Comparison of ENCODE assay signal across 28 mouse cellular contexts in genomic region chr4:154310576-154311262, GRCm38 (mm10). TPM values are rescaled to one million over a fixed set of nuclear protein-coding genes. Genes with fewer than 3 reads are reported as not detected.
DNase-seq lines count a peak whose midpoint lies in the region; ATAC-seq and TF ChIP-seq lines count a peak whose summit lies in the region.
"Had no signal": no experiment of that assay in that cellular context is flagged by ENCODE, and none has a peak within 500 bp of the region (broad histone marks: within the 10 kb centered on the region; RNA-seq: fewer than 3 reads in every experiment).

No protein-coding gene starts in this region.

- H3K4me1 ChIP-seq in forebrain, embryonic 10.5 days: peaks cover 17% of the 10 kb centered on the region
- peaks cover 18% of the 10 kb centered on the region for H3K4me1 ChIP-seq in forebrain, embryonic 13.5 days
- H3K4me1 ChIP-seq in lung, embryonic 15.5 days: no peaks in the 10 kb centered on the region
- H3K4me1 ChIP-seq in lung, postnatal 0 days (ENCODE audit: insufficient read depth, low read depth, low read length): no peaks in the 10 kb centered on the region
- no peaks in the 10 kb centered on the region for H3K4me1 ChIP-seq in lung, adult 2 months (ENCODE audit: control insufficient read depth, insufficient read depth, low read length)
- H3K4me1 ChIP-seq: embryonic facial prominence, embryonic 12.5 days had no signal

- no peaks in the 10 kb centered on the region for H3K36me3 ChIP-seq in forebrain, embryonic 10.5 days (replicated peaks)
- no peaks in the 10 kb centered on the region for H3K36me3 ChIP-seq in forebrain, embryonic 13.5 days (ENCODE audit: poor library complexity, severe bottlenecking)
- no peaks in the 10 kb centered on the region for H3K36me3 ChIP-seq in lung, embryonic 15.5 days
- H3K36me3 ChIP-seq in lung, postnatal 0 days (ENCODE audit: insufficient read depth, low read length): no peaks in the 10 kb centered on the region
- H3K36me3 ChIP-seq: embryonic facial prominence, embryonic 10.5 days; embryonic facial prominence, embryonic 12.5 days; forebrain, embryonic 12.5 days; forebrain, embryonic 15.5 days; G1E had no signal

- no peak for TF ChIP-seq CTCF in layer of hippocampus, adult 2 months (conservative IDR thresholded peaks at IDR 0.05)
- no peak for TF ChIP-seq CTCF in lung, postnatal 0 days (IDR thresholded peaks at IDR 0.05)
- no peak for TF ChIP-seq CTCF in lung, adult 2 months (IDR thresholded peaks at IDR 0.05; ENCODE audit: insufficient read depth, low read length)

- no peak for ATAC-seq in forebrain, embryonic 13.5 days
- peak; percentile 67; the same call in 1 of the 2 replicates for ATAC-seq in lung, embryonic 15.5 days (ENCODE audit: borderline replicate concordance, extremely low read depth, low FRiP score, low TSS enrichment)
- ATAC-seq in lung, postnatal 0 days: peak; percentile 43
- ATAC-seq: activated CD4-positive, CD25-positive, alpha-beta regulatory T cell, adult 4 months; CD4-positive, CD25-positive, alpha-beta regulatory T cell, adult 4 months; forebrain, embryonic 15.5 days; Patski had no signal

- TF ChIP-seq POLR2A in lung, adult 2 months (IDR thresholded peaks at IDR 0.05; ENCODE audit: borderline replicate concordance, extremely low read depth, low read depth, low read length): no peak

- TF ChIP-seq EP300 in lung, postnatal 0 days (IDR thresholded peaks at IDR 0.05): no peak

- no peak overlapping the region for H3K4me3 ChIP-seq in forebrain, embryonic 10.5 days
- H3K4me3 ChIP-seq in forebrain, embryonic 13.5 days: no peak overlapping the region
- no peak overlapping the region for H3K4me3 ChIP-seq in layer of hippocampus, adult 2 months
- H3K4me3 ChIP-seq in lung, embryonic 15.5 days: no peak overlapping the region
- H3K4me3 ChIP-seq in lung, postnatal 0 days (ENCODE audit: low read depth, low read length): no peak overlapping the region
- no peak overlapping the region for H3K4me3 ChIP-seq in lung, adult 2 months (replicated peaks; ENCODE audit: extremely low read depth, low read depth, low read length)
- H3K4me3 ChIP-seq: embryonic facial prominence, embryonic 10.5 days; embryonic facial prominence, embryonic 12.5 days; forebrain, embryonic 12.5 days; forebrain, embryonic 15.5 days had no signal

- no peak for DNase-seq in forebrain, embryonic 10.5 days (ENCODE audit: extremely low spot score, low spot score)
- DNase-seq in layer of hippocampus, adult 2 months (ENCODE audit: low spot score in 2 of 2): no peak
- DNase-seq in layer of hippocampus, adult 11-12 months (ENCODE audit: low spot score): no peak
- no peak for DNase-seq in lung, postnatal 36 days
- DNase-seq in lung, postnatal 0 days (ENCODE audit: low spot score): peak; percentile 24
- DNase-seq in lung, adult 2 months: no peak
- DNase-seq: adrenal gland, adult 8-10 months; adrenal gland, postnatal 14 days; adrenal gland, postnatal 36 days; B cell, adult 2 months; cerebellum, adult 11-12 months; cerebellum, adult 2 months; cerebellum, adult 9-10 months; cerebellum, postnatal 10 days; cerebellum, postnatal 25 days had no signal

- H3K4me2 ChIP-seq in forebrain, embryonic 13.5 days: no peak overlapping the region
- H3K4me2 ChIP-seq in lung, embryonic 15.5 days: no peak overlapping the region
- H3K4me2 ChIP-seq in lung, postnatal 0 days (replicated peaks; ENCODE audit: low read depth, low read length): no peak overlapping the region
- H3K4me2 ChIP-seq: embryonic facial prominence, embryonic 12.5 days; forebrain, embryonic 12.5 days; forebrain, embryonic 15.5 days had no signal

- WGBS in forebrain, embryonic 10.5 days: 83% methylated on average over 9 of the region's 9 CpGs
- 86% methylated on average over 9 of the region's 9 CpGs for WGBS in forebrain, embryonic 13.5 days
- 43% methylated on average over 9 of the region's 9 CpGs for WGBS in lung, embryonic 15.5 days
- 51% methylated on average over 9 of the region's 9 CpGs for WGBS in lung, postnatal 0 days
- WGBS in lung, adult 2 months: 63% methylated on average over 9 of the region's 9 CpGs

- H3K9me3 ChIP-seq in forebrain, embryonic 10.5 days: no peaks in the 10 kb centered on the region; the same call in 1 of the 2 replicates
- H3K9me3 ChIP-seq in forebrain, embryonic 13.5 days (replicated peaks): no peaks in the 10 kb centered on the region
- no peaks in the 10 kb centered on the region for H3K9me3 ChIP-seq in lung, embryonic 15.5 days
- no peaks in the 10 kb centered on the region for H3K9me3 ChIP-seq in lung, postnatal 0 days (ENCODE audit: low read length)
- H3K9me3 ChIP-seq: embryonic facial prominence, embryonic 10.5 days; embryonic facial prominence, embryonic 12.5 days; forebrain, embryonic 12.5 days; forebrain, embryonic 15.5 days had no signal

- H3K9ac ChIP-seq in forebrain, embryonic 13.5 days: no peak overlapping the region
- no peak overlapping the region for H3K9ac ChIP-seq in lung, embryonic 15.5 days
- H3K9ac ChIP-seq in lung, postnatal 0 days (replicated peaks; ENCODE audit: low read depth): no peak overlapping the region
- H3K9ac ChIP-seq: embryonic facial prominence, embryonic 12.5 days; forebrain, embryonic 12.5 days; forebrain, embryonic 15.5 days had no signal

- no peaks in the 10 kb centered on the region for H3K27me3 ChIP-seq in forebrain, embryonic 10.5 days (ENCODE audit: poor library complexity, severe bottlenecking)
- H3K27me3 ChIP-seq in forebrain, embryonic 13.5 days: no peaks in the 10 kb centered on the region
- no peaks in the 10 kb centered on the region for H3K27me3 ChIP-seq in lung, embryonic 15.5 days
- no peaks in the 10 kb centered on the region for H3K27me3 ChIP-seq in lung, postnatal 0 days (replicated peaks; ENCODE audit: insufficient read depth, low read length)
- H3K27me3 ChIP-seq: CH12.LX; embryonic facial prominence, embryonic 12.5 days; forebrain, embryonic 12.5 days; forebrain, embryonic 15.5 days had no signal

- H3K27ac ChIP-seq in forebrain, embryonic 10.5 days: 0 out of 2 replicates have a peak overlapping the region, but pooled peaks have one; percentile 40
- H3K27ac ChIP-seq in forebrain, embryonic 13.5 days: no peak overlapping the region
- H3K27ac ChIP-seq in layer of hippocampus, adult 2 months: peak overlapping the region; percentile 88; the same call in 1 of the 2 replicates
- H3K27ac ChIP-seq in lung, embryonic 15.5 days: peak overlapping the region; percentile 7; the same call in 1 of the 2 replicates
- no peak overlapping the region for H3K27ac ChIP-seq in lung, postnatal 0 days (ENCODE audit: low read length)
- H3K27ac ChIP-seq: embryonic facial prominence, embryonic 10.5 days; embryonic facial prominence, embryonic 12.5 days; forebrain, embryonic 12.5 days; forebrain, embryonic 15.5 days had no signal

RNA-seq across cellular contexts. Expression of gene Arhgef16, which starts 9.2 kb away (rescaled TPM):
- 2.6 and 3.4 TPM in 2 replicates for polyA plus RNA-seq in forebrain, embryonic 10.5 days (2016; fragmentation: Nextera tagmentation; extraction: Ambion mirVana)
- polyA plus RNA-seq in forebrain, embryonic 13.5 days (2015; fragmentation: Nextera tagmentation; extraction: Ambion mirVana): 0.22 and 0.45 TPM in 2 replicates
- under 1 TPM; 0.18 to 0.42 TPM for total RNA-seq in layer of hippocampus, adult 2 months (2021)
- 20.8 and 23.0 TPM in 2 replicates for polyA plus RNA-seq in lung, embryonic 15.5 days (2015; fragmentation: Nextera tagmentation; extraction: Ambion mirVana)
- polyA plus RNA-seq in lung, postnatal 0 days (2015; fragmentation: Nextera tagmentation; extraction: Ambion mirVana): 15.9 and 20.2 TPM in 2 replicates
- polyA plus RNA-seq in lung, adult 2 months (2012; rRNA removed): 15.1 and 18.0 TPM in 2 replicates
- total RNA-seq: CH12.LX had no signal
- polyA plus RNA-seq: G1E had no signal

RNA-seq across cellular contexts. Expression of gene B230104I21Rik, which starts 25.2 kb away (rescaled TPM):
- polyA plus RNA-seq in forebrain, embryonic 10.5 days (2016; fragmentation: Nextera tagmentation; extraction: Ambion mirVana): not detected in 2 replicates
- polyA plus RNA-seq in forebrain, embryonic 13.5 days (2015; fragmentation: Nextera tagmentation; extraction: Ambion mirVana): 0.21 TPM in 1 of 2 replicates, not detected in the other
- total RNA-seq in layer of hippocampus, adult 2 months (2021): under 1 TPM in 1 of 2 experiments, not detected in 1; 0.56 TPM
- polyA plus RNA-seq in lung, embryonic 15.5 days (2015; fragmentation: Nextera tagmentation; extraction: Ambion mirVana): not detected in 2 replicates
- not detected in 2 replicates for polyA plus RNA-seq in lung, postnatal 0 days (2015; fragmentation: Nextera tagmentation; extraction: Ambion mirVana)
- polyA plus RNA-seq in lung, adult 2 months (2012; rRNA removed): not detected in 2 replicates
- total RNA-seq: adrenal gland, adult 18-20 months; adrenal gland, adult 8-10 months; adrenal gland, postnatal 14 days; adrenal gland, postnatal 36 days; CH12.LX; G1E had no signal
- polyA plus RNA-seq: activated CD4-positive, CD25-positive, alpha-beta regulatory T cell, adult 4 months; CD4-positive, CD25-positive, alpha-beta regulatory T cell, adult 4 months; embryonic facial prominence, embryonic 10.5 days; embryonic facial prominence, embryonic 12.5 days; embryonic facial prominence, embryonic 14.5 days; G1E; Patski had no signal

Comparison
In these comparisons a context has a peak if more than half of its experiments do, and no peak if none do; other contexts are left out.
1. H3K27ac ChIP-seq: peak in forebrain, embryonic 10.5 days (single experiment), layer of hippocampus, adult 2 months (single experiment) and lung, embryonic 15.5 days (single experiment); none in forebrain, embryonic 13.5 days (single experiment) and lung, postnatal 0 days (single experiment).